Mouse (Mus musculus) gastrocnemius, adult 8-10 months (tissue): ENCODE results near the gene Erlin1. TPM values are rescaled to one million over a fixed set of nuclear protein-coding genes. Genes with fewer than 3 reads are reported as not detected.

Source experiments
- DNase-seq, 2 experiments: peaks; one replicate each; pipeline ENCODE4 v3.0.0; 2022; ENCODE audit warnings: low spot score in 2 of 2
- total RNA-seq, 4 experiments: library from RNA; stranded (reverse); gene quantifications; 2 replicates each; pipeline ENCODE4 v1.2.4; 2022

Erlin1 gene
- total RNA-seq, 4 experiments from 2014 or later = 3.3 to 5.6 (median 4.5) TPM

DNA sequence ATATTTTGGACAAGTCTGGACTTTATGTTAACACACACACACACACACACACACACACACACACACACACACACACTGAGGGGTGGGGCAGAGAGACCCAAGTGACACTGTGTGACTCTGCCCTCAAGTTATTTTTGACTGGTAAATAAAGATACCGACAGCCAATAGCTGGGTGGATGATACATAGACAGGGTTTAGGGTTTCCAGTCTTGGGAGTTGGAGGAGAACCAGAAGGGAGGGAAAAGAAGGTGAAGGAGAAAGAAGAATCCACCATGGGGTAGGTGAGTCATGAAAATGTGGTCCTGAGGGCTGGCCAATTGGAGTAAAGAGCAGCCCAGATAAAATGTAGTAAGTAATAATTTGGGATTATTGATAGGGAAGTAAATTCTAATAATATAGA, 69.5 kb downstream of the Erlin1 start:
- no peak for DNase-seq

GRCm38 (mm10) chr19:43998802-43999527, 70.6 kb downstream of the Erlin1 start:
- DNase-seq = no peak

DNA sequence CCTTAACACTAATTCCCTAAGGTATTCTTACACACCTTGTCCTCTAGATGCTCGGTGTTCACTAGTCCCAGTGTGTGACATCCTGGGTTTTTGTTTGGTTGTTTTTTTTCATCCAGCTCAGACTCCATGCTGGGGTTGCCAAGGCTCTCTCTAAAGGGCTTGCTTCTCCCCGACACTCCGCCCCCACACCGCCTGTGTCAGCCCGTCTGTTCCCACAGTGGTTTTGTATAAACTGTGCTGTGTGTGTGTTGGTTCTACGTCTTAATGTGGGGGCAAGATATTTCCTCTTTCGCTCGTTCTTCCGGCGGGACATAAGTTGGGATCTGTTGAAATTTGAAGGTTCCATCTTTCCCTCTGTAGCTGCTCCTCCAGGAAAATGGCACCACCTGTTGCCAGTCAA, 71.5 kb downstream of the Erlin1 start:
- no peak for DNase-seq

DNA sequence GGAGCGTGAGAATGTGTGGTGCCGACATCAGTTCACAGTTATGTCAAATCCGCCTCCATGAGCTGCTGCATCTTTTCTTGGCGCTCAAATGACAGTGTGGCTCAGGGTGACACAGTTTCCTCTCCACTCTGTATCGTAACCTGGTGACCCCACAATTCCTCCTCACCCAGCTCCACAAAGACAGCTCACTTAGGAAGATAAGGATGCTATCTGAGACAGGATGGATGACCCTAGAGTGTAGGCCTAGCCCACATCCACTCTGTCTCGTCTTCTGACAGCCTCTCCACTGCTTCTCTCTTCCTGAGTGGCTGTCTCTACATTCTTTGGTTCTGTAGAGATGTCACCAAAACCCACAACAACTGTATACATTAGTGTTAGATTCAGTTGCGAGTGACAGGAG, 74.2 kb downstream of the Erlin1 start:
- no peak for DNase-seq

GRCm38 (mm10) chr19:43992464-43992863, 77.1 kb downstream of the Erlin1 start:
- DNase-seq = no peak

- no peak for DNase-seq
These were observed 79.2 kb downstream of the Erlin1 start for GRCm38 (mm10) chr19:43990362-43990761.

GRCm38 (mm10) chr19:43986069-43986794, 83.4 kb downstream of the Erlin1 start, which contains the start of gene Cpn1:
Cpn1 (minus strand) TSS chr19:43986556.
- DNase-seq = no peak

Other genes with a start within 250 kb of the Erlin1 start
- 10 to 100 TPM; 10.9 to 13.2 (median 12.2) TPM for gene Dnmbp, start 129.6 kb downstream of the Erlin1 start, total RNA-seq
- under 1 TPM in 3 of 4 experiments, not detected in 1; 0.16 to 0.31 (median 0.17) TPM for gene Cpn1, start 83.2 kb downstream of the Erlin1 start, total RNA-seq
- gene Cyp2c23, start 40.6 kb downstream of the Erlin1 start, total RNA-seq = under 1 TPM in 2 of 4 experiments, not detected in 2; 0.20 to 0.35 TPM
- 10 to 100 TPM; 11.9 to 18.3 (median 14.9) TPM for gene Chuk, start 37.7 kb upstream of the Erlin1 start, total RNA-seq
- gene Cwf19l1, start 66.1 kb upstream of the Erlin1 start, total RNA-seq = 1 to 10 TPM; 6.3 to 8.0 (median 6.5) TPM
- gene Bloc1s2, start 76.7 kb upstream of the Erlin1 start, total RNA-seq = 10 to 100 TPM; 13.0 to 16.2 (median 14.0) TPM
- not detected for gene Pkd2l1, start 122.7 kb upstream of the Erlin1 start, total RNA-seq
- not detected for gene Scd3, start 133.5 kb upstream of the Erlin1 start, total RNA-seq
- gene Scd2, start 223.9 kb upstream of the Erlin1 start, total RNA-seq = 1 to 10 TPM; 3.7 to 7.8 (median 7.1) TPM